21 mouse cellular contexts compared by ENCODE assay signal in the genomic region with DNA sequence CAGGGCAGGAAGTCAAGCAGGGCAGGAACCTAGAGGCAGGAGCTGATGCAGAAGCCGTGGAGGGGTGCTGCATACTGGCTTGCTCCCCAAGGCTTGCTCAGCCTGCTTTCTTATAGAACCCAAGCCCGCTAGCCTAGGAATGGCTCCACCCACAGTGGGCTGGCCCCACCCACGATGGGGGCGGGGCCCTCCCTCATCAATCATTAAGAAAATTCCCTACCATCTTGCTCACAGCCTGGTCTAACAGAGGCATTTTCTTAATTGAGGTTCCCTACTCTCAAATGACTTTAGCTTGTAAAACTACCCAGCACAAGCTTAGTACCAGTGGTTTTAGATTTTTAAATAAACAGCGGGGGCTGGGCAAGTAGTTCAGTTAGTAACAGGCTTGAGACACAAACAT. TPM values are rescaled to one million over a fixed set of nuclear protein-coding genes. Genes with fewer than 3 reads are reported as not detected.
DNase-seq lines count a peak whose midpoint lies in the region; ATAC-seq and TF ChIP-seq lines count a peak whose summit lies in the region.
"Had no signal": no experiment of that assay in that cellular context is flagged by ENCODE, and none has a peak within 500 bp of the region (broad histone marks: within the 10 kb centered on the region; RNA-seq: fewer than 3 reads in every experiment).

No protein-coding gene starts in this region.

- no peak for TF ChIP-seq CTCF in E14TG2a.4 (conservative IDR thresholded peaks at IDR 0.05; ENCODE audit: low read length)

- H3K9me3 ChIP-seq in E14TG2a.4 (ENCODE audit: low read length), result no peaks in the 10 kb centered on the region
- H3K9me3 ChIP-seq: embryonic facial prominence, embryonic 13.5 days; embryonic facial prominence, embryonic 15.5 days; forebrain, embryonic 13.5 days; forebrain, embryonic 15.5 days had no signal

- H3K4me1 ChIP-seq in E14TG2a.4 (replicated peaks; ENCODE audit: low read depth, low read length), result peaks cover 33% of the 10 kb centered on the region
- H3K4me1 ChIP-seq: embryonic facial prominence, embryonic 13.5 days; embryonic facial prominence, embryonic 15.5 days; forebrain, embryonic 15.5 days had no signal

- H3K4me3 ChIP-seq in E14TG2a.4 (replicated peaks; ENCODE audit: low read length), result 0 out of 2 replicates have a peak overlapping the region, but pooled peaks have one; percentile 7
- H3K4me3 ChIP-seq: embryonic facial prominence, embryonic 13.5 days; embryonic facial prominence, embryonic 15.5 days; forebrain, embryonic 13.5 days; forebrain, embryonic 15.5 days had no signal

- no peaks in the 10 kb centered on the region for H3K27me3 ChIP-seq in E14TG2a.4 (ENCODE audit: insufficient read depth, low read length)
- H3K27me3 ChIP-seq: embryonic facial prominence, embryonic 13.5 days; embryonic facial prominence, embryonic 15.5 days; forebrain, embryonic 13.5 days; forebrain, embryonic 15.5 days had no signal

- DNase-seq in ES-CJ7 (ENCODE audit: low read depth, low spot score) (peak; percentile 50), ZHBTc4 (ENCODE audit: low read depth, low spot score) (peak; percentile 83)
- no peak for DNase-seq in ovary, postnatal 36 days (ENCODE audit: low spot score)
- DNase-seq: adrenal gland, adult 2 months; adrenal gland, postnatal 10 days; adrenal gland, postnatal 25 days; cerebellum, adult 11 months; cerebellum, adult 18-20 months; cerebellum, adult 8-10 months; cerebellum, adult 9-11 months; cerebellum, postnatal 14 days; cerebellum, postnatal 36 days; embryo, embryonic 11 days; forebrain, postnatal 0 days had no signal

- no peak for ATAC-seq in erythroblast, adult 5-6 weeks (replicated peaks; ENCODE audit: low FRiP score, poor library complexity, severe bottlenecking)
- ATAC-seq: forebrain, embryonic 13.5 days; forebrain, embryonic 15.5 days; forebrain, postnatal 0 days had no signal

- H3K36me3 ChIP-seq in E14TG2a.4 (ENCODE audit: insufficient read depth, low read length), result no peaks in the 10 kb centered on the region
- H3K36me3 ChIP-seq: embryonic facial prominence, embryonic 13.5 days; embryonic facial prominence, embryonic 15.5 days; forebrain, embryonic 15.5 days had no signal

RNA-seq across cellular contexts. Expression of a gene that starts 8.6 kb away (rescaled TPM):
- total RNA-seq in erythroblast, adult 5-6 weeks (2015; ENCODE audit: low replicate concordance), result 3.6 and 4.8 TPM in 2 replicates
- total RNA-seq in erythroblast, adult 5-6 weeks (2017; ENCODE audit: low replicate concordance), result 3.7 and 8.6 TPM in 2 replicates

RNA-seq across cellular contexts. Expression of a gene that starts 10.3 kb away (rescaled TPM):
- 0.77 and 6.5 TPM in 2 replicates for total RNA-seq in erythroblast, adult 5-6 weeks (2015; ENCODE audit: low replicate concordance)
- total RNA-seq in erythroblast, adult 5-6 weeks (2017; ENCODE audit: low replicate concordance), result 2.9 and 9.2 TPM in 2 replicates

RNA-seq across cellular contexts. Expression of a gene that starts 34.9 kb away (rescaled TPM):
- total RNA-seq in erythroblast, adult 5-6 weeks (2015; ENCODE audit: low replicate concordance), result 95.3 and 131 TPM in 2 replicates
- total RNA-seq in erythroblast, adult 5-6 weeks (2017; ENCODE audit: low replicate concordance), result 94.0 and 102 TPM in 2 replicates

RNA-seq across cellular contexts. Expression of a gene that starts 39.3 kb away (rescaled TPM):
- not detected in 2 replicates for total RNA-seq in erythroblast, adult 5-6 weeks (2015; ENCODE audit: low replicate concordance)
- not detected in 2 replicates for total RNA-seq in erythroblast, adult 5-6 weeks (2017; ENCODE audit: low replicate concordance)
- total RNA-seq: adrenal gland, postnatal 25 days; common myeloid progenitor, adult 5-6 weeks; forebrain, postnatal 0 days had no signal
